Mouse (Mus musculus): ENCODE data around the gene Gm4779. TPM values are rescaled to one million over a fixed set of nuclear protein-coding genes. Genes with fewer than 3 reads are reported as not detected.
"Not testable (repeated sequence)": the region's sequence is repeated elsewhere in the genome, so short reads cannot be mapped to it uniquely, and the experiment has no call there.

The Gm4779 gene
- polyA plus RNA-seq (2015; fragmentation: Nextera tagmentation; extraction: Ambion mirVana): not detected in 2 replicates

- WGBS: 92% methylated on average over 35 of the region's 35 CpGs
- no peaks in the 10 kb centered on the region for H3K36me3 ChIP-seq
Observed at GRCm38 (mm10) chrX:101794342-101794741, at the start of gene Gm4779, which contains the start of gene 8030474K03Rik. Gene Gm4779, minus strand, starts transcription at chrX:101794423. Gene 8030474K03Rik, plus strand, starts transcription at chrX:101794656.

GRCm38 (mm10) chrX:101819980-101820379 is 25.8 kb upstream of the Gm4779 start:
- not testable (repeated sequence) for H3K9me3 ChIP-seq; H3K4me2 ChIP-seq; H3K4me1 ChIP-seq (replicated peaks); ATAC-seq (ENCODE audit: low read depth); H3K36me3 ChIP-seq; H3K27ac ChIP-seq (replicated peaks); H3K4me3 ChIP-seq; H3K9ac ChIP-seq
- H3K27me3 ChIP-seq: peaks cover 22% of the 10 kb centered on the region

More at GRCm38 (mm10) chrX:101794342-101794741, at the start of gene Gm4779, which contains the start of gene 8030474K03Rik:
- H3K4me1 ChIP-seq (replicated peaks): no peaks in the 10 kb centered on the region
- H3K4me3 ChIP-seq: no peak within 1 kb of the TSS
- no peaks in the 10 kb centered on the region for H3K9me3 ChIP-seq
- no peak for ATAC-seq (ENCODE audit: low read depth)
- no peak within 1 kb of the TSS for H3K27ac ChIP-seq (replicated peaks)
- no peaks in the 10 kb centered on the region for H3K27me3 ChIP-seq
- no peak within 1 kb of the TSS for H3K4me2 ChIP-seq
- H3K9ac ChIP-seq: no peak within 1 kb of the TSS

DNA sequence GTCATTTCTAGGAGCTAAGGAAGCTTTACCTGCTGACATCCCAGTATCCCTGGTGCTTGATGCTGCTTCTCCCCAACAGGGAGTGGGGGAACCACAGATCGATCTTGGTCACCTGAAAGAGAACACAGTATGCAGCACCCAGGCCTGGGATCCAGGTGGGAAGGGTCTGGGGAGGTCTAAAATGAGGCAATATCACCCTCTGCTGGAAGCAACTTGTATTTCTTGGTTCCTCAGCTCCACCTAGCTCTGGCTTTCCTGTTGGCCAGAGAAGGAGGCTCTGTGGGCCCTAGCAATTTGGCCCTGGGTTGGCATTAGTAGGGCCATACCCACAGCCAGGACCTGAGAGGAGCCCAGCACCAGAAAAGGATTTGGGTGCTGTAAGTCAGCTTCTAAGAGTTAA is 24.9 kb upstream of the Gm4779 start:
- no peak overlapping the region for H3K4me3 ChIP-seq
- H3K4me2 ChIP-seq: no peak overlapping the region
- H3K9me3 ChIP-seq: no peaks in the 10 kb centered on the region
- no peaks in the 10 kb centered on the region for H3K4me1 ChIP-seq (replicated peaks)
- no peak overlapping the region for H3K9ac ChIP-seq
- no peak overlapping the region for H3K27ac ChIP-seq (replicated peaks)
- H3K27me3 ChIP-seq: peaks cover 26% of the 10 kb centered on the region
- H3K36me3 ChIP-seq: no peaks in the 10 kb centered on the region
- WGBS: 48% methylated on average over 1 of the region's 1 CpGs
- no peak for ATAC-seq (ENCODE audit: low read depth)

GRCm38 (mm10) chrX:101811750-101812149 is 17.5 kb upstream of the Gm4779 start:
- H3K4me3 ChIP-seq: no peak overlapping the region
- no peak for ATAC-seq (ENCODE audit: low read depth)
- H3K36me3 ChIP-seq: no peaks in the 10 kb centered on the region
- 60% methylated on average over 3 of the region's 3 CpGs for WGBS
- H3K4me1 ChIP-seq (replicated peaks): no peaks in the 10 kb centered on the region
- no peaks in the 10 kb centered on the region for H3K9me3 ChIP-seq
- H3K27me3 ChIP-seq: peaks cover 36% of the 10 kb centered on the region
- no peak overlapping the region for H3K27ac ChIP-seq (replicated peaks)
- no peak overlapping the region for H3K4me2 ChIP-seq
- H3K9ac ChIP-seq: no peak overlapping the region

GRCm38 (mm10) chrX:101805512-101805911 is 11.3 kb upstream of the Gm4779 start:
- no peaks in the 10 kb centered on the region for H3K9me3 ChIP-seq
- 32% methylated on average over 2 of the region's 2 CpGs for WGBS
- H3K9ac ChIP-seq: no peak overlapping the region
- ATAC-seq (ENCODE audit: low read depth): no peak
- no peak overlapping the region for H3K4me2 ChIP-seq
- H3K4me1 ChIP-seq (replicated peaks): no peaks in the 10 kb centered on the region
- no peak overlapping the region for H3K4me3 ChIP-seq
- H3K27ac ChIP-seq (replicated peaks): no peak overlapping the region
- no peaks in the 10 kb centered on the region for H3K36me3 ChIP-seq
- H3K27me3 ChIP-seq: peaks cover 9% of the 10 kb centered on the region

- Histone ChIP-seq H3K4me3 (no peak overlapping the region), H3K4me1 (replicated peaks) (no peaks in the 10 kb centered on the region), H3K4me2 (no peak overlapping the region), H3K9ac (no peak overlapping the region), H3K36me3 (no peaks in the 10 kb centered on the region), H3K27ac (replicated peaks) (no peak overlapping the region), H3K9me3 (no peaks in the 10 kb centered on the region), H3K27me3 (peaks cover 3% of the 10 kb centered on the region)
- ATAC-seq (ENCODE audit: low read depth): 0 out of 2 replicates have a peak, but pooled peaks have one; percentile 11
- WGBS: 48% methylated on average over 4 of the region's 4 CpGs
Observed at GRCm38 (mm10) chrX:101791551-101791950, 2.7 kb downstream of the Gm4779 start.

DNA sequence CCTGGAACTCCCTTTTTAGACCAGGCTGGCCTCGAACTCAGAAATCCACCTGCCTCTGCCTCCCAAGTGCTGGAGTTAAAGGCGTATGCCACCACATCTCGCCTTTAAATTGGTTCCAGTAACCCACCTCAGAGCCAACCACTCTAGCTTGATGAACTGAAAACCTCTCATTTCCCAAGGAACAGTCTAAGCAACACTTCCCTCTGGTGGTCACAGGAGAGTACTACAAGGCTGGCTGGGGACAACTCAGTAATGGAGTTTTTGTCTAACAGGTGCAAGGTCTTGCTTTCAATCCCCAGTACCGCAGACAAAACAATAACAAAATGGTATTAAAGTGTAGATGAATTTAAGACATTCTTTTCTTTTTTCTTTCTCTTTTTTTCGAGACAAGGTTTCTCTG is 22.2 kb downstream of the Gm4779 start:
- Histone ChIP-seq H3K9ac (no peak overlapping the region), H3K36me3 (no peaks in the 10 kb centered on the region), H3K4me3 (no peak overlapping the region), H3K4me2 (no peak overlapping the region), H3K27me3 (peaks cover 21% of the 10 kb centered on the region; the same call in 1 of the 2 replicates), H3K9me3 (no peaks in the 10 kb centered on the region), H3K4me1 (replicated peaks) (no peaks in the 10 kb centered on the region), H3K27ac (replicated peaks) (no peak overlapping the region)
- 36% methylated on average over 5 of the region's 5 CpGs for WGBS
- ATAC-seq (ENCODE audit: low read depth): no peak

DNA sequence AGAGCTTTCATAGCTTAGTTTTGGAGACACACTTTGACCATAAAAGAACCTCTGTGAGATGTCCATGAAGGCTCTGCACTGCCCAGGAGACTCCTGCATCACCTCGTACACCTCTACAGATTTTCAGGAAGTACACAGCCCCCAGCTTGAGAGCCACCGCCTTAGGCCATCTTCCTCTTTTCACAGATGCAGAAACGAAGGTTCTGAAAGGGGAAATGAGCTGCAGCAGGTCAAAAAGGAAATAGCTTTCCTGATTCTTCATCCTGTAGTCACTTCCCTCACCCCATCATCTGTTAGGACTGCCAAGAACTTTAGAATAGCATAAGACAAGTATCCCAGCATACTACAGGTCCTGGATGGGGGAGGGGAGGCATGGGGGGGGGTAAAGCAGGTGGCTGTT is 23.9 kb downstream of the Gm4779 start:
- H3K4me2 ChIP-seq: no peak overlapping the region
- H3K9ac ChIP-seq: no peak overlapping the region
- H3K4me1 ChIP-seq (replicated peaks): no peaks in the 10 kb centered on the region
- H3K4me3 ChIP-seq: no peak overlapping the region
- WGBS: 65% methylated on average over 3 of the region's 3 CpGs
- peaks cover 25% of the 10 kb centered on the region; the same call in 1 of the 2 replicates for H3K27me3 ChIP-seq
- no peak overlapping the region for H3K27ac ChIP-seq (replicated peaks)
- no peaks in the 10 kb centered on the region for H3K36me3 ChIP-seq
- no peaks in the 10 kb centered on the region for H3K9me3 ChIP-seq
- ATAC-seq (ENCODE audit: low read depth): no peak

DNA sequence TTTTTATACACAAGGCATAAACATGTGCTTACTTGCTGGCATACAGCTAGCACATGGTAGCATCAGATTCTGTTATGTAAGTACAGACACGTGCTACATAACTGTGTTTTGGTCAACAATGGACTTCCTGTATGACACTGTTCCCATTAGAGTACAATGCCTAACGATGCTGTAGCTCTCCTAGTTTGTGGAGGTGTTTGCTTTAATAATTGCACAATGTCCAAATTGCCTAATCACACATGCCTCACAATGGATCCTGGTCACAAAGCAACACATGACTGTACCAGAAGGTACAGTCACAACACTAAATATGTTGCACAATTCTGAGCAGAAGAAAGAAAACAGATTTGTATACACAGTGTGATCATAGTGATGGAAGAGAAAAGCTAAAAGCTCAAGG is 24.7 kb downstream of the Gm4779 start:
- Histone ChIP-seq H3K4me2 (no peak overlapping the region), H3K4me1 (replicated peaks) (no peaks in the 10 kb centered on the region), H3K4me3 (no peak overlapping the region), H3K9ac (no peak overlapping the region), H3K27ac (replicated peaks) (no peak overlapping the region), H3K27me3 (peaks cover 25% of the 10 kb centered on the region; the same call in 1 of the 2 replicates), H3K36me3 (no peaks in the 10 kb centered on the region), H3K9me3 (no peaks in the 10 kb centered on the region)
- ATAC-seq (ENCODE audit: low read depth): no peak
- WGBS: 69% methylated on average over 2 of the region's 2 CpGs

GRCm38 (mm10) chrX:101767280-101767679 is 26.9 kb downstream of the Gm4779 start:
- Histone ChIP-seq H3K27me3 (peaks cover 17% of the 10 kb centered on the region; the same call in 1 of the 2 replicates), H3K9me3 (no peaks in the 10 kb centered on the region), H3K36me3 (no peaks in the 10 kb centered on the region), H3K27ac (replicated peaks) (no peak overlapping the region), H3K4me3 (no peak overlapping the region), H3K9ac (no peak overlapping the region), H3K4me2 (no peak overlapping the region), H3K4me1 (replicated peaks) (no peaks in the 10 kb centered on the region)
- ATAC-seq (ENCODE audit: low read depth): no peak
- 75% methylated on average over 7 of the region's 7 CpGs for WGBS

DNA sequence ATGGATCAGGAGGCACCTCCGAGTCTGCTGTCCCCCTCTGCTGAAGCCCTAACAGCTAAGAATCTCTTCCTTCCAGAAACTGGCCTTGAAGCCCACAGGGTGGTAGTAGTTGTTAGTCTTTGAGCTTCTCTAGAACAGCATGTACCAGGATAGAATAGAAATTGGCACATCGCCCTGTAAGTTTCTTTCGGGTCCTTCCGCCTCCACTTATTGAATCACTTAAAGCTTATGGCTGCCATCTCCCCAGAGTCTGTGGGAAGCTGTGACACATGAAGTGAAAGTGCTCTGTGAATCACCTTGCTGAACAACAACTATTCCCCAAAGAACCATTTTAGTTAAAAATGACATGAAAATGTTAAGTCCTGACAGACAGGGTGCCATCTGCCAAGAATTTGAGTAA is 29.1 kb downstream of the Gm4779 start:
- no peak for ATAC-seq (ENCODE audit: low read depth)
- Histone ChIP-seq H3K9me3 (no peaks in the 10 kb centered on the region), H3K4me2 (no peak overlapping the region), H3K27ac (replicated peaks) (no peak overlapping the region), H3K27me3 (peaks cover 23% of the 10 kb centered on the region; the same call in 1 of the 2 replicates), H3K9ac (no peak overlapping the region), H3K4me3 (no peak overlapping the region), H3K36me3 (no peaks in the 10 kb centered on the region), H3K4me1 (replicated peaks) (no peaks in the 10 kb centered on the region)
- WGBS: 78% methylated on average over 4 of the region's 4 CpGs

GRCm38 (mm10) chrX:101764621-101765020 is 29.6 kb downstream of the Gm4779 start:
- Histone ChIP-seq H3K27ac (replicated peaks) (no peak overlapping the region), H3K9ac (no peak overlapping the region), H3K9me3 (no peaks in the 10 kb centered on the region), H3K36me3 (no peaks in the 10 kb centered on the region), H3K27me3 (peaks cover 23% of the 10 kb centered on the region), H3K4me1 (replicated peaks) (no peaks in the 10 kb centered on the region), H3K4me2 (no peak overlapping the region), H3K4me3 (no peak overlapping the region)
- 71% methylated on average over 5 of the region's 5 CpGs for WGBS
- no peak for ATAC-seq (ENCODE audit: low read depth)

DNA sequence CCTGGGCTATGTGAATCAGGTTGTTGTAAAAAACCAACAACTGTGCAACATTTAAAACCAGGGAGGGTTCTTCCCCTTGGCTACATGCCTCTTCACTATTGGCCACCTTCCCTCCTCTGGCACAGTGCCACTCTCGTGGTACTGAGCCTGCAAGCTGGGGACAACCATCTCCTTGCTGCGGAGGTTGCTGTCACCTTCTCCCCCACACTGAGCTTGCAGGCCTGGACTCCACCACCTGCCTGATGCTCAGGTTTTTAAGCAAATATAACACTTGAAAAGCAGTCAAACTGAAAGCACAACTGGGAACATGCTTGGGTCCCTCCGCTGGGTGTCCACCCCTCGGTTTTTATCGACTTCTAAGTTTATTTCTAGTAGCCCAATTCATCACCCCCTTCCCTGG is 39.7 kb downstream of the Gm4779 start:
- Histone ChIP-seq H3K36me3 (no peaks in the 10 kb centered on the region), H3K27ac (replicated peaks) (no peak overlapping the region), H3K4me1 (replicated peaks) (no peaks in the 10 kb centered on the region), H3K9me3 (no peaks in the 10 kb centered on the region), H3K4me2 (no peak overlapping the region), H3K27me3 (peaks cover 31% of the 10 kb centered on the region), H3K9ac (no peak overlapping the region), H3K4me3 (no peak overlapping the region)
- WGBS: 57% methylated on average over 5 of the region's 5 CpGs
- ATAC-seq (ENCODE audit: low read depth): no peak
